Comparison of ENCODE assay signal across 9 mouse cellular contexts in the genomic region with DNA sequence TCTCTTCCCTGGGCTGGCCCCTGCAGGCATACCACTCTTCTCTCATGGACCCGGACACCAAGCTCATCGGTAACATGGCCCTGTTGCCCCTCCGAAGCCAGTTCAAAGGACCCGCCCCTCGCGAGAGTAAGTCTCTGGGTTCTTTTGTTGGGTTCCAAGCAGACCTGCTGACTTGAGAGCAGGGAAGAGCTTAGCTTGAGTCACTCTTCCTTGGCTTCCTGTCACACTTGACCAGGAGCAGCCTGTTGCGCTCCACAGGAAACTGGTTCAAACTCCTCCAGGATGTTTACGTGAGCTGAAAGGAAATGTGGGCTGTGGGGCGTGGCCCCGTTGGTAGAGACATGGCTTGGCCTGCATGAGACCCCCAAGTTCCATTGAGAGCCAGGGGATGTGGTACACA. TPM values are rescaled to one million over a fixed set of nuclear protein-coding genes. Genes with fewer than 3 reads are reported as not detected.
DNase-seq lines count a peak whose midpoint lies in the region; ATAC-seq lines count a peak whose summit lies in the region.
"Had no signal": no experiment of that assay in that cellular context is flagged by ENCODE, and none has a peak within 500 bp of the region (broad histone marks: within the 10 kb centered on the region; RNA-seq: fewer than 3 reads in every experiment).

No protein-coding gene starts in this region.

- H3K36me3 ChIP-seq in heart, embryonic 14.5 days (ENCODE audit: control insufficient read depth, insufficient read depth, low read length), result peaks cover 32% of the 10 kb centered on the region

- no peak overlapping the region for H3K4me3 ChIP-seq in heart, embryonic 14.5 days (ENCODE audit: control insufficient read depth in 1 of 2, insufficient read depth in 1 of 2, low read depth in 1 of 2, low read length in 2 of 2)

- peak; percentile 18 for DNase-seq in cerebellum, adult 9-10 months
- no peak for DNase-seq in cerebellum, postnatal 14 days
- DNase-seq in ES-CJ7 (ENCODE audit: low read depth, low spot score), result peak; percentile 66
- DNase-seq in kidney, postnatal 4 days, result peak; percentile 42 to 73
- no peak for DNase-seq in urinary bladder, postnatal 10 days (ENCODE audit: low spot score)
- no peak for DNase-seq in cerebellum, adult 8-10 months
- no peak for DNase-seq in left cerebral cortex, postnatal 14 days (ENCODE audit: low spot score in 2 of 2)
- DNase-seq: spleen, adult 18-20 months had no signal

- H3K27me3 ChIP-seq in heart, embryonic 14.5 days (ENCODE audit: control insufficient read depth, insufficient read depth, low read length), result no peaks in the 10 kb centered on the region

- no peaks in the 10 kb centered on the region for H3K9me3 ChIP-seq in heart, embryonic 14.5 days (ENCODE audit: control insufficient read depth, low read length)

- H3K4me1 ChIP-seq in heart, embryonic 14.5 days (ENCODE audit: control insufficient read depth in 2 of 2, insufficient read depth in 2 of 2, low read length in 2 of 2), result peaks cover 9 to 25% of the 10 kb centered on the region in 2 experiments; a peak in 3 of 4 replicates

- WGBS in heart, embryonic 14.5 days, result 67% methylated on average over 10 of the region's 10 CpGs

- H3K4me2 ChIP-seq in heart, embryonic 14.5 days (ENCODE audit: low read length), result no peak overlapping the region

- H3K9ac ChIP-seq in heart, embryonic 14.5 days (ENCODE audit: low read length), result no peak overlapping the region

- ATAC-seq in heart, embryonic 14.5 days (ENCODE audit: insufficient number of reproducible peaks, insufficient read depth, low FRiP score, low read depth), result peak; percentile 41; the same call in 1 of the 2 replicates

- intact Hi-C loops in left cerebral cortex, postnatal 14 days (cut with DNase I), result no loop called here

- peak overlapping the region; percentile 67 to 70 for H3K27ac ChIP-seq in heart, embryonic 14.5 days (replicated peaks in 1 of 2; ENCODE audit: control insufficient read depth in 1 of 2, insufficient read depth in 1 of 2, low read depth in 2 of 2, low read length in 2 of 2)

RNA-seq across cellular contexts. Expression of gene Arpc3, which starts 5.1 kb away (rescaled TPM):
- polyA plus RNA-seq in heart, embryonic 14.5 days (2014; fragmentation: Nextera tagmentation; extraction: Ambion mirVana), result 37.9 and 46.4 TPM in 2 replicates
- 100 to 1,000 TPM; 250 to 273 TPM for total RNA-seq in left cerebral cortex, postnatal 14 days (2021)

RNA-seq across cellular contexts. Expression of gene Fam216a, which starts 24.6 kb away (rescaled TPM):
- polyA plus RNA-seq in heart, embryonic 14.5 days (2014; fragmentation: Nextera tagmentation; extraction: Ambion mirVana), result 55.0 and 64.5 TPM in 2 replicates
- total RNA-seq in left cerebral cortex, postnatal 14 days (2021), result 10 to 100 TPM; 74.2 to 77.6 TPM

RNA-seq across cellular contexts. Expression of gene Anapc7, which starts 24.7 kb away (rescaled TPM):
- polyA plus RNA-seq in heart, embryonic 14.5 days (2014; fragmentation: Nextera tagmentation; extraction: Ambion mirVana), result 19.8 and 22.3 TPM in 2 replicates
- 10 to 100 TPM; 29.5 to 31.2 TPM for total RNA-seq in left cerebral cortex, postnatal 14 days (2021)

RNA-seq across cellular contexts. Expression of gene Gpn3, which starts 25.1 kb away (rescaled TPM):
- polyA plus RNA-seq in heart, embryonic 14.5 days (2014; fragmentation: Nextera tagmentation; extraction: Ambion mirVana), result 52.3 and 59.5 TPM in 2 replicates
- 10 to 100 TPM; 23.4 to 25.7 TPM for total RNA-seq in left cerebral cortex, postnatal 14 days (2021)

RNA-seq across cellular contexts. Expression of gene Vps29, which starts 42.6 kb away (rescaled TPM):
- 220 and 249 TPM in 2 replicates for polyA plus RNA-seq in heart, embryonic 14.5 days (2014; fragmentation: Nextera tagmentation; extraction: Ambion mirVana)
- 100 to 1,000 TPM; 200 to 203 TPM for total RNA-seq in left cerebral cortex, postnatal 14 days (2021)

Comparison
In these comparisons a context has a peak if more than half of its experiments do, and no peak if none do; other contexts are left out.
1. DNase-seq: peak in cerebellum, adult 9-10 months (single experiment), ES-CJ7 (single experiment) and kidney, postnatal 4 days (2 of 2); none in cerebellum, postnatal 14 days (0 of 2), urinary bladder, postnatal 10 days (single experiment), cerebellum, adult 8-10 months (single experiment) and left cerebral cortex, postnatal 14 days (0 of 2).